Mouse (Mus musculus): Measurements from ENCODE around the gene Krtap29-1. TPM values are rescaled to one million over a fixed set of nuclear protein-coding genes. Genes with fewer than 3 reads are reported as not detected.

The Krtap29-1 gene
- total RNA-seq, 2 experiments from 2014 or later: not detected

DNA sequence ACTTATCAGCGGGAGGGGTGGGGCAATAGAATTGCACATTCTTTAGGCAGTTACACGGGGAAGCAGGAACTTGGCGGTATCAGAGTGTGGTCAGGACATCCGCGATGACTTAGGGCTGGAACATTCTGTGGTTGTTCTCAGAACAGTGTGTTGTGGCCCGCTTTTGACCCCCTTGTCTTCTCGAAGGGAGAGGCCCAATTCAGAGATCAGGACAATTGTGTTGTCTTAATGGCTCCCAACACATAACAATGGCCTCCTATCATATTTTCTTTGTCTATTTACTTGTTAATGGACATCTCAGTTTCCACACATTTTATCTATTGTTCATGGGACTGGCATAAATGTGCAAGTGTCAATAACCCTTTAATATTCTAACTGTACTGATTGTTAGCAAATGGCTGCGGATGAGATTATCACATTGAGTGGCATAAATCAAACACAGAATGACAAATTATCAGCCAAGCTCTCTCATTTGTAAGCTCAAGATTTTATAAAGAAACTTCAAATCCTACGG, 41.0 kb downstream of the Krtap29-1 start:
- no peak for DNase-seq

DNA sequence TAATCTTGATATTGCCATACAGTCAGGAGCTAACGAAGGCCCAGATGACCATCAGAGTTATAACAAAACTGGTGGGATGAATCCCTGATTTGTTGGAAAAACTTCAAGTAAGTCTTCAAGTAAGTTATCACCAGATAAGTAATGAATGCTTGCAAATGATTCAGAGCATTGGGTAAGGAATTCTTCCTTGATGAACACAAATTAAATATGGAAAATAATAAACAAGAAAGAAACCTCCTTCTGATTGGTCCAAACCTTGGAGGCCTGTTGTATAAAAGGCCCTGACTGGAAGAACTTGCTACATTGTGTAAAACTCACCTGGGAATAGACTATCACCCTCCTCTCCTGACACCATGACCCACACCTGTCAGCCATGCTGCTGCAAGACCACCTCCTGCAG, 42.9 kb downstream of the Krtap29-1 start, which contains the start of gene Krtap31-2:
TSS of gene Krtap31-2 (plus strand) at position 301 of the 400 bp plus-strand sequence.
- DNase-seq: no peak

Other genes starting within 250 kb of the Krtap29-1 start
- gene Gm14180, start 244.8 kb downstream of the Krtap29-1 start, total RNA-seq (2021): not detected
- gene Gm11595, start 206.1 kb downstream of the Krtap29-1 start, total RNA-seq (2021): not detected
- gene Krtap4-8, start 198.3 kb downstream of the Krtap29-1 start, total RNA-seq (2021): not detected
- not detected for gene Krtap4-9, start 193.9 kb downstream of the Krtap29-1 start, total RNA-seq (2021)
- not detected for gene Gm11596, start 185.6 kb downstream of the Krtap29-1 start, total RNA-seq (2021)
- gene Gm11569, start 180.1 kb downstream of the Krtap29-1 start, total RNA-seq (2021): not detected
- gene Gm11554, start 174.6 kb downstream of the Krtap29-1 start, total RNA-seq (2021): not detected
- not detected for gene Krtap4-13, start 169.2 kb downstream of the Krtap29-1 start, total RNA-seq (2021)
- gene Gm11564, start 163.4 kb downstream of the Krtap29-1 start, total RNA-seq (2021): not detected
- gene 2300003K06Rik, start 141.0 kb downstream of the Krtap29-1 start, total RNA-seq (2021): not detected
- gene Krtap4-16, start 127.4 kb downstream of the Krtap29-1 start, total RNA-seq (2021): not detected
- gene Gm11568, start 121.1 kb downstream of the Krtap29-1 start, total RNA-seq (2021): not detected
- not detected for gene Gm11559, start 114.6 kb downstream of the Krtap29-1 start, total RNA-seq (2021)
- not detected for gene Krtap9-1, start 105.7 kb downstream of the Krtap29-1 start, total RNA-seq (2021)
- not detected for gene Gm11567, start 99.9 kb downstream of the Krtap29-1 start, total RNA-seq (2021)
- gene Krtap31-1, start 71.1 kb downstream of the Krtap29-1 start, total RNA-seq (2021): not detected
- gene Gm11565, start 64.3 kb downstream of the Krtap29-1 start, total RNA-seq (2021): not detected
- not detected for gene Krtap31-2, start 42.8 kb downstream of the Krtap29-1 start, total RNA-seq (2021)
- gene Krtap9-5, start 30.6 kb downstream of the Krtap29-1 start, total RNA-seq (2021): not detected
- not detected for gene Krtap16-1, start 7.5 kb upstream of the Krtap29-1 start, total RNA-seq (2021)
- not detected for gene Krtap17-1, start 14.9 kb upstream of the Krtap29-1 start, total RNA-seq (2021)
- gene Krt33a, start 37.2 kb upstream of the Krtap29-1 start, total RNA-seq (2021): not detected
- gene Krt33b, start 50.8 kb upstream of the Krtap29-1 start, total RNA-seq (2021): not detected
- gene Krt34, start 62.5 kb upstream of the Krtap29-1 start, total RNA-seq (2021): not detected
- not detected for gene Krt31, start 71.5 kb upstream of the Krtap29-1 start, total RNA-seq (2021)
- gene Krt32, start 109.2 kb upstream of the Krtap29-1 start, total RNA-seq (2021): not detected
- gene Krt35, start 117.2 kb upstream of the Krtap29-1 start, total RNA-seq (2021): not detected
- gene Krt36, start 126.6 kb upstream of the Krtap29-1 start, total RNA-seq (2021): not detected
- not detected for gene Krt13, start 142.5 kb upstream of the Krtap29-1 start, total RNA-seq (2021)
- under 1 TPM in 1 of 2 experiments, not detected in 1; 0.17 TPM for gene Krt15, start 156.9 kb upstream of the Krtap29-1 start, total RNA-seq (2021)
- gene Krt19, start 169.6 kb upstream of the Krtap29-1 start, total RNA-seq (2021): 10 to 100 TPM; 16.1 to 21.1 TPM
- gene Krt9, start 214.2 kb upstream of the Krtap29-1 start, total RNA-seq (2021): not detected
- gene Krt14, start 228.5 kb upstream of the Krtap29-1 start, total RNA-seq (2021): 1 to 10 TPM; 1.6 to 2.9 TPM